Mouse (Mus musculus) adrenal gland, adult 8-10 months (tissue): ENCODE data around the gene Atp6v1g2. TPM values are rescaled to one million over a fixed set of nuclear protein-coding genes. Genes with fewer than 3 reads are reported as not detected.

Experiments
- microRNA-seq, 2 experiments: library from miRNA; unstranded; fragments of <30 nt; microRNA quantifications; one replicate each; pipeline ENCODE4 v1.2.0; 2022
- total RNA-seq, 4 experiments: library from RNA; stranded (reverse); gene quantifications; 2 replicates each; pipeline ENCODE4 v1.2.4; 2022

The Atp6v1g2 gene
- total RNA-seq, 4 experiments from 2014 or later = 5.5 to 12.1 (median 7.4) TPM

Small RNA genes lying within 50 kb of the gene (microRNA-seq; reads per million reads assigned to microRNA genes)
- gene Mir6973a (0 reads per million in 2 experiments), gene Mir6974 (0 reads per million in 2 experiments), gene Mir6975 (0 to 0.34 reads per million in 2 experiments), gene Mir8094 (0 reads per million in 2 experiments)

Other genes starting within 250 kb of the Atp6v1g2 start
- 10 to 100 TPM; 57.9 to 76.0 (median 67.7) TPM for gene Vars, start 232.7 kb upstream of the Atp6v1g2 start, total RNA-seq
- 1 to 10 TPM in 2 of 4 experiments, under 1 TPM in 2; 0.75 to 1.8 (median 1.2) TPM for gene Vwa7, start 217.1 kb upstream of the Atp6v1g2 start, total RNA-seq
- gene Sapcd1, start 205.6 kb upstream of the Atp6v1g2 start, total RNA-seq = 1 to 10 TPM in 2 of 4 experiments, under 1 TPM in 2; 0.91 to 2.8 (median 0.99) TPM
- gene Msh5, start 186.9 kb upstream of the Atp6v1g2 start, total RNA-seq = 1 to 10 TPM in 3 of 4 experiments, under 1 TPM in 1; 0.73 to 4.0 (median 2.2) TPM
- gene Clic1, start 183.7 kb upstream of the Atp6v1g2 start, total RNA-seq = 100 to 1,000 TPM in 2 of 4 experiments, 10 to 100 TPM in 2; 83.2 to 134 (median 113) TPM
- 10 to 100 TPM; 12.4 to 29.5 (median 21.6) TPM for gene Ddah2, start 174.6 kb upstream of the Atp6v1g2 start, total RNA-seq
- gene Ly6g6c, start 168.3 kb upstream of the Atp6v1g2 start, total RNA-seq = not detected
- gene Mpig6b, start 167.5 kb upstream of the Atp6v1g2 start, total RNA-seq = not detected
- not detected for gene Ly6g6e, start 156.8 kb upstream of the Atp6v1g2 start, total RNA-seq
- gene Ly6g6d, start 155.6 kb upstream of the Atp6v1g2 start, total RNA-seq = under 1 TPM in 2 of 4 experiments, not detected in 2; 0.46 to 0.68 TPM
- gene Ly6g6f, start 148.1 kb upstream of the Atp6v1g2 start, total RNA-seq = not detected
- gene Abhd16a, start 144.4 kb upstream of the Atp6v1g2 start, total RNA-seq = 100 to 1,000 TPM in 2 of 4 experiments, 10 to 100 TPM in 2; 79.4 to 124 (median 103) TPM
- gene Ly6g5c, start 125.4 kb upstream of the Atp6v1g2 start, total RNA-seq = not detected
- under 1 TPM in 3 of 4 experiments, not detected in 1; 0.38 to 0.91 (median 0.40) TPM for gene Ly6g5b, start 118.2 kb upstream of the Atp6v1g2 start, total RNA-seq
- gene Gpank1, start 112.2 kb upstream of the Atp6v1g2 start, total RNA-seq = 10 to 100 TPM; 12.6 to 17.9 (median 14.5) TPM
- gene Csnk2b, start 111.6 kb upstream of the Atp6v1g2 start, total RNA-seq = 100 to 1,000 TPM; 196 to 224 (median 222) TPM
- gene D17H6S53E, start 107.3 kb upstream of the Atp6v1g2 start, total RNA-seq = 10 to 100 TPM; 29.3 to 41.2 (median 39.6) TPM
- gene Apom, start 101.6 kb upstream of the Atp6v1g2 start, total RNA-seq = under 1 TPM in 2 of 4 experiments, not detected in 2; 0.28 to 0.32 TPM
- 100 to 1,000 TPM; 354 to 477 (median 417) TPM for gene Bag6, start 98.5 kb upstream of the Atp6v1g2 start, total RNA-seq
- 100 to 1,000 TPM; 241 to 340 (median 274) TPM for gene Prrc2a, start 68.8 kb upstream of the Atp6v1g2 start, total RNA-seq
- 10 to 100 TPM in 2 of 4 experiments, 1 to 10 TPM in 2; 5.5 to 14.5 (median 10.5) TPM for gene Aif1, start 57.6 kb upstream of the Atp6v1g2 start, total RNA-seq
- gene Lst1, start 45.2 kb upstream of the Atp6v1g2 start, total RNA-seq = 10 to 100 TPM in 1 of 4 experiments, 1 to 10 TPM in 3; 4.7 to 11.3 (median 8.2) TPM
- gene Ltb, start 39.2 kb upstream of the Atp6v1g2 start, total RNA-seq = 10 to 100 TPM in 1 of 4 experiments, 1 to 10 TPM in 3; 1.3 to 10.3 (median 4.5) TPM
- gene Tnf, start 31.7 kb upstream of the Atp6v1g2 start, total RNA-seq = 1 to 10 TPM in 2 of 4 experiments, under 1 TPM in 2; 0.56 to 2.2 (median 0.89) TPM
- gene Lta, start 28.3 kb upstream of the Atp6v1g2 start, total RNA-seq = 1 to 10 TPM in 1 of 4 experiments, under 1 TPM in 3; 0.28 to 1.1 (median 0.63) TPM
- gene Gm16181, start 12.8 kb upstream of the Atp6v1g2 start, total RNA-seq = not detected
- gene Nfkbil1, start 2.1 kb downstream of the Atp6v1g2 start, total RNA-seq = 10 to 100 TPM; 17.4 to 20.2 (median 19.8) TPM
- 100 to 1,000 TPM; 181 to 239 (median 202) TPM for gene Ddx39b, start 8.1 kb downstream of the Atp6v1g2 start, total RNA-seq
- gene H2-D1, start 29.1 kb downstream of the Atp6v1g2 start, total RNA-seq = 100 to 1,000 TPM; 209 to 349 (median 279) TPM
- gene H2-Q1, start 86.7 kb downstream of the Atp6v1g2 start, total RNA-seq = 1 to 10 TPM; 3.6 to 5.8 (median 4.6) TPM
- gene H2-Q2, start 108.6 kb downstream of the Atp6v1g2 start, total RNA-seq = 1 to 10 TPM; 1.7 to 2.7 (median 2.3) TPM
- 10 to 100 TPM; 26.9 to 46.7 (median 37.7) TPM for gene H2-Q4, start 146.0 kb downstream of the Atp6v1g2 start, total RNA-seq
- gene H2-Q6, start 191.2 kb downstream of the Atp6v1g2 start, total RNA-seq = 10 to 100 TPM in 2 of 4 experiments, 1 to 10 TPM in 2; 7.6 to 16.7 (median 11.1) TPM
- 10 to 100 TPM in 2 of 4 experiments, 1 to 10 TPM in 2; 7.6 to 11.5 (median 9.8) TPM for gene H2-Q7, start 205.5 kb downstream of the Atp6v1g2 start, total RNA-seq
- gene H2-Q10, start 236.4 kb downstream of the Atp6v1g2 start, total RNA-seq = 1 to 10 TPM; 1.9 to 7.9 (median 3.7) TPM